Mouse (Mus musculus) heart, embryonic 15.5 days (tissue): ENCODE data around the gene Frmd8. TPM values are rescaled to one million over a fixed set of nuclear protein-coding genes. Genes with fewer than 3 reads are reported as not detected.

ENCODE experiments used
- ATAC-seq: fragments of 200-750 bp; cut with Nextera tagmentation; replicated peaks from 2 replicates; pipeline ENCODE4 v1.8.0; 2017; ENCODE audit warnings: low read depth, moderate TSS enrichment; ENCODE audit not compliant: insufficient number of reproducible peaks, insufficient read depth, low FRiP score
- H3K27ac ChIP-seq: fragments of 300-500 bp; sonication (generic); 2 replicates; pipeline ENCODE4 v1.5.1; 2015; ENCODE audit warnings: mild to moderate bottlenecking, inconsistent platforms
- H3K27me3 ChIP-seq: fragments of 300-500 bp; sonication (generic); 2 replicates; pipeline ENCODE4 v1.6.1; 2015; ENCODE audit warnings: inconsistent platforms
- H3K36me3 ChIP-seq: fragments of 300-500 bp; sonication (generic); 2 replicates; pipeline ENCODE4 v1.6.1; 2015; ENCODE audit warnings: mild to moderate bottlenecking, inconsistent platforms
- H3K4me1 ChIP-seq: fragments of 300-500 bp; sonication (generic); replicated peaks from 2 replicates; pipeline ENCODE4 v1.6.1; 2015; ENCODE audit warnings: inconsistent platforms
- H3K4me2 ChIP-seq: fragments of 300-500 bp; sonication (generic); 2 replicates; pipeline ENCODE4 v1.6.1; 2015; ENCODE audit warnings: inconsistent platforms, mild to moderate bottlenecking, moderate library complexity
- H3K4me3 ChIP-seq: fragments of 300-500 bp; sonication (generic); 2 replicates; pipeline ENCODE4 v1.5.1; 2015; ENCODE audit warnings: mild to moderate bottlenecking, inconsistent platforms
- H3K9ac ChIP-seq: fragments of 300-500 bp; sonication (generic); 2 replicates; pipeline ENCODE4 v1.6.1; 2015; ENCODE audit warnings: mild to moderate bottlenecking, inconsistent platforms
- H3K9me3 ChIP-seq: fragments of 300-500 bp; sonication (generic); replicated peaks from 2 replicates; pipeline ENCODE4 v1.6.1; 2016; ENCODE audit warnings: inconsistent platforms
- WGBS: fragments of 180-500 bp; shearing (Covaris S2); methylation state at CpG from one replicate; pipeline ENCODE4 v1.1.7; 2015; ENCODE audit warnings: mixed read lengths; 5-methylcytosine and 5-hydroxymethylcytosine counted together
- polyA plus RNA-seq: library from polyadenylated mRNA; unstranded; fragments of >200 nt; fragmentation: Nextera tagmentation; extraction: Ambion mirVana; gene quantifications from 2 replicates; pipeline ENCODE4 v1.2.1, GENCODE M21; 2015

Frmd8 gene
- polyA plus RNA-seq, result 25.1 and 35.1 TPM in 2 replicates

DNA sequence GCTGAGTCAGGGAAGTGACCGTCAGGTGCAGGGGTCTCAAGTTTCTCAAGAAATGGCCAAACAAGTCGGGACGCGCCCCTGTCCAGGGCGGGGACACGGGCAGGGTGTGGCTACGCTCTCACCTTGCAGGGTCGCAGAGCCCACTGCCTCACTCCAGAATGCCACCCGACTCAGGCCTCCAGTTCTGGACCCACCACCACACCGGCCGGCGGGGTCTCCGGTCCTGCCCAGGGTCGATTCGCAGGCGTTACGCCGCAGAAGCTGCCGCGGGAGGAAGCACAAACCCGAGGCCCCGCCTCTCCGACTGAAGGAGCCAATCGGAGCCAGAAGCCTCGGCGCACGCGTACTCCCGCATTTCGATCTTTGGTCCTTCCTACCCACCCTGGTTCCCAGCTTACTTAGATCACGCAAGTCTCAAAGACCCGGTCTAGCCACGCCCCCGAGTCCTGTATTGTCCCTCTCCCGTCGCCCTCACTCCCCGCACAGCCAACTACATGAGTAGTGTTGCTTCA is at the start of gene Frmd8:
Gene Frmd8 (minus strand): TSS at position 306 of the 512 bp plus-strand sequence.
- peaks cover 69% of the 10 kb centered on the region for H3K4me1 ChIP-seq
- no peaks in the 10 kb centered on the region for H3K36me3 ChIP-seq
- no peaks in the 10 kb centered on the region for H3K27me3 ChIP-seq
- peak within 1 kb of the TSS; percentile 88 for H3K4me2 ChIP-seq
- peak within 1 kb of the TSS; percentile 89 for H3K9ac ChIP-seq
- H3K4me3 ChIP-seq, result peak within 1 kb of the TSS; percentile 84
- ATAC-seq, result peak; percentile 71
- H3K9me3 ChIP-seq, result no peaks in the 10 kb centered on the region
- under 1% methylated on average over 37 of the region's 37 CpGs for WGBS
- peak within 1 kb of the TSS; percentile 68 for H3K27ac ChIP-seq

DNA sequence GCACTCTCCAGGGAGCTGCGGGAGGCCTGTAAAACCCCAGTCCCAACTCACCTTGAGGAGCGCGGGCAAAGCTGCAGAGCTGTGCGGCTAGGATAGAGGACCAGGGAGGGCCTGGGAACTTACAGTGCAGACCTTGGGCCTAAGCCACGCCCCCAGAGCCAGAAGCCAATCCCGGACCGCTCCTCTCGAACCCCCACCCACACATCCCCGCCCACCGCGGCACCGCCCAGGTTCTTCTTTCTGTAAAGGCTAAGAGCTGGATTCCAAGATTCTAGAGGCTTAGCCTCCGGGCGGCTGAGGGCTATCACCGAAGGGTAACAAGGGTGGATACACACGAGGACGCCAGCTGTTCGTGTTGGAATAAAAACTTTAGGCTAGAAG is 49.6 kb upstream of the Frmd8 start, which contains the start of gene Cdc42ep2:
Gene Cdc42ep2 (minus strand): TSS at position 104 of the 381 bp plus-strand sequence.
- no peaks in the 10 kb centered on the region for H3K9me3 ChIP-seq
- no peaks in the 10 kb centered on the region for H3K36me3 ChIP-seq
- under 1% methylated on average over 18 of the region's 18 CpGs for WGBS
- H3K4me3 ChIP-seq, result peak within 1 kb of the TSS; percentile 65
- ATAC-seq, result peak; percentile 92
- H3K27ac ChIP-seq, result peak within 1 kb of the TSS; percentile 85
- H3K27me3 ChIP-seq, result no peaks in the 10 kb centered on the region
- peak within 1 kb of the TSS; percentile 84 for H3K4me2 ChIP-seq
- H3K4me1 ChIP-seq, result peaks cover 49% of the 10 kb centered on the region
- peak within 1 kb of the TSS; percentile 67 for H3K9ac ChIP-seq

DNA sequence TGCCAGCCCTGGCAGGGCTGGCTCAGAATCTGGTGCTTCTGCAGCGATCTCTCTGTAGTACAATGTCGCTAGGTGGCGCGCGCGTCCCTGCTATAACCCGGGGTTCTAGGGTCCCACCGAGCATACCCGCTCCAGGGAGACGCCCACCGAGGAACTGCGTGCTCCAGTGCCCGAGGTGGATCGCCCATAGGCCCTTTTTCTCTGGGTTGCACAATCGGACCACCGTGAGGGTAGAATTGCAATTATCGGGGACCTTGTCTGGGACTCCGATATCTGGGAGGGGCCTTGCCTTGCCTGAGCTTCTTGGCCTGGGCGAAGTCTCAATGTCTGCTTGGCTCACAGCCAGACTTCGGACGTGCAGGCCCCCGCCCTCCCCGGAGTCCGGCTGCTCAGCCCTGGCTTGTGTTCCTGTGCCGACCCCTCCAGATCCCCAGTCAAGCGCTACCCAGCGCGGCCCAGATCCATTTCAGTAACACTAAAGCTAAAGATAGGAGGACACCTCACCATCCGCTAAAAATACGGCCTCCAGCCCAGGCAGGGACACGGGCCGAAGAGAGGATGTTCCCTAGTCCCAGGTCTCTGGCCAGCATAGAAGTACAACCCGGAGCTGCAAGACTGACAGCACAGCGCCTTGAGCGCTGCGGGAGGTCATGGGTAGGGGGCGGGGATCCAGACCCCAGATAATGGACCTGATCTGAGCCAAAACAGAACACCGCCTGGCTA is 49.1 kb upstream of the Frmd8 start:
- H3K4me3 ChIP-seq, result peak overlapping the region; percentile 65
- H3K27me3 ChIP-seq, result no peaks in the 10 kb centered on the region
- H3K4me2 ChIP-seq, result peak overlapping the region; percentile 84
- H3K4me1 ChIP-seq, result peaks cover 44% of the 10 kb centered on the region
- no peaks in the 10 kb centered on the region for H3K36me3 ChIP-seq
- under 1% methylated on average over 38 of the region's 38 CpGs for WGBS
- peak; percentile 68 for ATAC-seq
- no peaks in the 10 kb centered on the region for H3K9me3 ChIP-seq
- H3K27ac ChIP-seq, result peak overlapping the region; percentile 85
- peak overlapping the region; percentile 67 for H3K9ac ChIP-seq

DNA sequence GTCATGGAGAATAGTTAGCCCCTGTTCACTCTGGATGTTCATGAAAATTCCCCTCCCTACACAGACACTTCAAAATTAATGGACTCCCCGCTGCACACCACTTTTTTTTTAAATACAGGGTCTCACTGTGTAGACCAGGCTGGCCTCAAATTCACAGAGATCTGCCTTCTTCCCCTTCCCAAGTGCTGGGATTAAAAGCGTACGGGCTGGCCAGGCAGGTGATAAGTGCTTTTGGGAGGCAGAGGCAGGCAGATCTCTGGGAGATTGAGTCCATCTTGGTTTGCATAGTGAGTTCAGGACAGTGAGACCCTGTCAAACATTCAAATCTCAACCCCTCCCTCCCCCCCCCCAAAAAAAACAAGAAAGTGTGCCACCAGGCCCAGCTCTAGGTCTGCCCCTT is 47.9 kb upstream of the Frmd8 start:
- ATAC-seq, result no peak
- peak overlapping the region; percentile 32; the same call in 1 of the 2 replicates for H3K27ac ChIP-seq

DNA sequence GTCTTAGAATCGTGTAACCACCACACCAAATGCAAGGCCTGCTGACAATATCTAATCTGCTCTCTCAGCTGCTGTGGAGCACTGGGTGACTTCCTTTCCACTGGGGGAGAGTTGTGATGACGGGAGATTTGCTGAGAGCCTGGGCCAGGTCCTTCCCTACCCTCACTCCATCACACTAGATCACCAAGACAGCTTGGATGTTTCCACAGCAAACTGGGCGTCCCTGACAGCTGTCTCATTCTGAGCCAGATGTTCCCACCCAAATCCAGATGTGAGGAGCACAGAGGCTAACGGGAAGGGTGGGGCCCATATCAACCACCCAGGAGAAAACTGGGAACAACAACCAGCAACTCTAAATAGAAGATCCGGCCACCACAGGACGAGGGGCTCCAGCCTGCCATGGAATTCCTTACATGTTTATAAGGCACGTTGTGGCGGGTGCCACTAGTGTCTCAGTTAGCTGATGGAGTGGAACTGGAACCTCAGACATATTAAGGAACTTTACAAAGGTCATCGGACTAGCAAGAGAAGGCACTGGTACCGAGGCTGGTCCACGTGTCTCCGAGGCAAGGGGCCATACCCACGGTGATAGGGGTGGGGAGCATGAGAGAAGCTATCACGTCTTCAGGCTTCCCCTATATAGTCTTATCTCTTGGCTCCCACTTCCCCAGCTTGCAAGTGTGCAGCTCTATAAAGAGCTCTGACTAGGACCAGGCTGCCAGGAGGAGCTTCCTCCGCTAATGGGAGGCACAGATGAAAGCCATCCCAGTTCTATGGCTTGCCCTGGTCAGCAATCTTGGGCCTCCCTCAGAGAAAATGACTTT is 47.3 kb upstream of the Frmd8 start:
- Histone ChIP-seq H3K36me3 (peaks cover 10% of the 10 kb centered on the region), H3K4me3 (peak overlapping the region; percentile 65), H3K27me3 (no peaks in the 10 kb centered on the region), H3K9ac (peak overlapping the region; percentile 39; the same call in 1 of the 2 replicates), H3K9me3 (no peaks in the 10 kb centered on the region), H3K4me1 (peaks cover 32% of the 10 kb centered on the region), H3K27ac (peak overlapping the region; percentile 32), H3K4me2 (peak overlapping the region; percentile 84)
- no peak for ATAC-seq
- WGBS, result 44% methylated on average over 15 of the region's 15 CpGs

More for the DNA sequence above, 47.9 kb upstream of the Frmd8 start:
- Histone ChIP-seq H3K4me3 (peak overlapping the region; percentile 65), H3K4me2 (peak overlapping the region; percentile 84), H3K36me3 (peaks cover 4% of the 10 kb centered on the region; the same call in 1 of the 2 replicates), H3K9me3 (no peaks in the 10 kb centered on the region), H3K4me1 (peaks cover 32% of the 10 kb centered on the region), H3K27me3 (no peaks in the 10 kb centered on the region), H3K9ac (peak overlapping the region; percentile 39; the same call in 1 of the 2 replicates)
- WGBS, result 91% methylated on average over 3 of the region's 3 CpGs

DNA sequence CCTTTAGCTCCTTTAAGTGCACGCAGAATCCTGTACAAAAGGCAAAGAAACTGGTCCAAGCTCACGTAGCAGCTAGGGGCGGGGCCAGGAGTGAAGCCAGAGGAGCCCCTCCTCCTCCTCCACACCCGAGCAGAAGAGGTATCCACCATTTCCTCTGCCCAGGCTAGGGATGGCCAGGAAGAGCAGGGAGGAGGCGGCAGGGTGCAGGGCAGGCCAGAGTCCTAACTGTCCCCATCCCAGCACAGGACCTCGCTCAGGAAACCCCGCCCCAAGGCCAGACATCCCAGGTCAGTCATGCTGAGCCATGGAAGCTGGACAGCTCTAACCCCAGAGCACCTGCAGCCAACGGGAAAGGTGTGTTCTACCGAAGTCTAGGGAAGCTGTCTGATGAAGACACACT is 46.6 kb upstream of the Frmd8 start:
- H3K36me3 ChIP-seq, result peaks cover 16% of the 10 kb centered on the region
- H3K4me1 ChIP-seq, result peaks cover 30% of the 10 kb centered on the region
- no peaks in the 10 kb centered on the region for H3K27me3 ChIP-seq
- peak overlapping the region; percentile 84 for H3K4me2 ChIP-seq
- peak overlapping the region; percentile 32 for H3K27ac ChIP-seq
- 0 out of 2 replicates have a peak overlapping the region, but pooled peaks have one; percentile 25 for H3K9ac ChIP-seq
- 26% methylated on average over 9 of the region's 9 CpGs for WGBS
- H3K9me3 ChIP-seq, result no peaks in the 10 kb centered on the region
- ATAC-seq, result no peak
- H3K4me3 ChIP-seq, result peak overlapping the region; percentile 65

DNA sequence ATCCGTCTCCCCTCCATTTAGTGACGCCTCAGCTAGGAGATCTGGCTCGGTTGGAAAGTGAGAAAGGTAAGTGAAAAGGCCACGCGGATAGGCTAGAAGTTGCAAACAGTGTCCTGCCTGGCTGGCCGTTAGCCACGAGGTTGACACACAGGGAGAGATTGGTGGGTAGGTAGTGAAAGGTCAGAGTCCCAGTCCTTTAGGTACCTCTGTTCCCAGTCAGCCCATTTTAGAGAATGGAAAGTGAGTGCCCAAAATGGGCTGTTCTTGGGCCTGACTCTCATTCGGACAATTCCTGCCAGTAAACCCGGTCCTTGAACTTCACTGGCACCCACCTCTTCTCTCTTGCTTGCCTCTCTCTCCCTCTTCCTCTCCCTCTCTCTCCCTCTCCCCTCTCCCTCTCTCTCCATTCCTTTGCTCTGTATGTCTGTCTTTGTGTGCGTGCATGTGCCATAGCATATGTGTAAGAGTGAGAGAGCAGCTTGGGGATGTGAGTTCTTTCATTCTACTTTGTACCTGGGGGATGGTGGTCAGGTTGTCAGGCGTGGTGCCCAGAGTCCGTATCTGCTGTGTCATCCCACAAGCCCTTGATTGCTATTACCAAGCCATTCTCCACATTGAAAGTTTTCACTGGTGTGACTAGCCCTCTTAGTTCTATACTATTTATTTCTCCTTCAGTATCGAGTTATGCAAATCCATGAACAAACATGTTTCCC is 38.1 kb upstream of the Frmd8 start, which contains the start of gene Dpf2:
Gene Dpf2 (minus strand): TSS at position 4 of the 713 bp plus-strand sequence.
- Histone ChIP-seq H3K36me3 (peaks cover 31% of the 10 kb centered on the region), H3K27me3 (no peaks in the 10 kb centered on the region), H3K9ac (peak within 1 kb of the TSS; percentile 95), H3K4me3 (peak within 1 kb of the TSS; percentile 89), H3K9me3 (no peaks in the 10 kb centered on the region), H3K4me2 (peak within 1 kb of the TSS; percentile 77), H3K27ac (peak within 1 kb of the TSS; percentile 89), H3K4me1 (peaks cover 28% of the 10 kb centered on the region)
- no peak for ATAC-seq
- 16% methylated on average over 13 of the region's 13 CpGs for WGBS

DNA sequence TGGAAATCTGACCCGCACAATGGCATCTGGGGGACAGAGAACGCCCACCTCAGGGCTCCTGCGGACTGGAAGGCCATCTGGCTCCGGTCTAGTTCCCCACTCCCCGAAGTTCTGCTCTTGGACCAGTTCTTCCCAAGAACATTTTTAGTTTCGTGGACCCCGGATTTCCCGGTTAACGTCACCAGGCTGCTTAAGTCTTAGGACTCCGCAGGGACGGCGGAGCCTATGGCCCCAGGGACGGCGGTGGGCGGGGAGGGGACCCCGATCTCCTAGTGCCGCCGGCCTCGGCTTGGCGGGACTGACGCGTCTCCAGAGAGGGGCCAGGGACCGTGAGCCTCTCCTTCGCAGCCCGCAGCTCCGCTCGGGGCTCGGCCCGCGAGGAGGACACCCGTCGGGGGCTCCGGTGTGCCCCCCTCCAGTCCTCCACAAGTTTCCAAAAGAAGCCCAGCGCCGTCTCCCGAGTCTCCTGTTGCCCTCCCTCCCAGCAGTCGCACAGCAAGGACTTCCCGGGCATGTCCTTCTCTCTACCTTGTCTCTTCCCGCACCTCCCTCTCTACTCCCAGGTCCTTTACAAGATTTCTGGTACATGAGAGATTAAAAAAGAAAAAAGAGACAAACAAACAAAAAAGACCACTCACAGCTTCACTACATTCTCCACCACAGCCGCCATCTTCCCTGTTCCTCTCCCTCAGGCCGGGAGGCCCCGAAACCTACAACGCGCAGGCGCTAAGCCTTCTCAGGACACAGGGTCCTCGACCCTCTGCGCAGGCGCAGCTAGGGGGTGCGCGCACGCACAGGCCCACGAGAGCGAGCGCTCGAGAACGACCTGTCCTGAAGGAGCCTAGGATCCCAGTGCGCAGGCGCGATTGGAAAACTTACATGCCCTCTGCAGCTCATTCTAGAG is 37.3 kb upstream of the Frmd8 start:
- Histone ChIP-seq H3K4me3 (peak overlapping the region; percentile 89), H3K9me3 (no peaks in the 10 kb centered on the region), H3K27ac (peak overlapping the region; percentile 89), H3K4me2 (peak overlapping the region; percentile 77), H3K36me3 (peaks cover 23% of the 10 kb centered on the region), H3K27me3 (no peaks in the 10 kb centered on the region), H3K9ac (peak overlapping the region; percentile 95), H3K4me1 (peaks cover 28% of the 10 kb centered on the region)
- under 1% methylated on average over 59 of the region's 59 CpGs for WGBS
- peak; percentile 97 for ATAC-seq

DNA sequence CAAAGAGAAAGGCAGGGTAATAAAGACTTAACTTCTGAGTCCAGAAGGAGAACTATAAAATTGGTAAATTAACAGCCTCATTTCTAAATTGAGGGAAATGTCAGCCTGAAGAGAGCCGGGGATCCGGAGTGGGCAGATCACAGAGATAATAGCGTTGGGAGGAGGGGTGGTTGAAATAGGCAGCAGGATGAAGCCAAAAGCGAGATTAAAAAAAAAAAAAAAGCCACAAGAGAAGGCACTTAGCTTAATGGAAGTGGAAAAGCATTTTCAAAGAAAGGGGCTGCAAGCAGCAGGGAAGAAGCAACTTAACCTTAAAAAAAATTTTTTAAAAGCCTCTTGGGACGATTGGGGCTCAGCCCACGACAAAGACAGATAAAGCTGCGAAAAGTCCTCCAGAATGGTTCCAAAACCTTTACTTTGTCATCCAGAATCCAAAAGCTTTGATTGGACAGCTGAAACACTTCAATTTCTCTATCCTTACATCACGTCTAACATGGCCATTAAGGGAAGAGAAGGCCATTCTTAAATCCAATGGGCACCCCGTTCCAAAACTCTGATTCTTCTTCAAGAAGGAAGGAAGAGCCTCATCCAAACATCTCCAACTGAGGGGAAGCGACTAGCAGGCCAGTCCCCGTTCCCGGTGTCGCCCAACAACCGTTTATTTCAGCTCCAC is 36.5 kb upstream of the Frmd8 start:
- peak overlapping the region; percentile 95 for H3K9ac ChIP-seq
- H3K27me3 ChIP-seq, result no peaks in the 10 kb centered on the region
- WGBS, result 3% methylated on average over 14 of the region's 14 CpGs
- H3K9me3 ChIP-seq, result no peaks in the 10 kb centered on the region
- ATAC-seq, result no peak
- peak overlapping the region; percentile 89 for H3K4me3 ChIP-seq
- H3K4me1 ChIP-seq, result peaks cover 28% of the 10 kb centered on the region
- peak overlapping the region; percentile 77 for H3K4me2 ChIP-seq
- peaks cover 22% of the 10 kb centered on the region for H3K36me3 ChIP-seq
- H3K27ac ChIP-seq, result peak overlapping the region; percentile 89
